Mouse (Mus musculus): ENCODE data around the gene Cbx4.

Gene Cbx4

DNA sequence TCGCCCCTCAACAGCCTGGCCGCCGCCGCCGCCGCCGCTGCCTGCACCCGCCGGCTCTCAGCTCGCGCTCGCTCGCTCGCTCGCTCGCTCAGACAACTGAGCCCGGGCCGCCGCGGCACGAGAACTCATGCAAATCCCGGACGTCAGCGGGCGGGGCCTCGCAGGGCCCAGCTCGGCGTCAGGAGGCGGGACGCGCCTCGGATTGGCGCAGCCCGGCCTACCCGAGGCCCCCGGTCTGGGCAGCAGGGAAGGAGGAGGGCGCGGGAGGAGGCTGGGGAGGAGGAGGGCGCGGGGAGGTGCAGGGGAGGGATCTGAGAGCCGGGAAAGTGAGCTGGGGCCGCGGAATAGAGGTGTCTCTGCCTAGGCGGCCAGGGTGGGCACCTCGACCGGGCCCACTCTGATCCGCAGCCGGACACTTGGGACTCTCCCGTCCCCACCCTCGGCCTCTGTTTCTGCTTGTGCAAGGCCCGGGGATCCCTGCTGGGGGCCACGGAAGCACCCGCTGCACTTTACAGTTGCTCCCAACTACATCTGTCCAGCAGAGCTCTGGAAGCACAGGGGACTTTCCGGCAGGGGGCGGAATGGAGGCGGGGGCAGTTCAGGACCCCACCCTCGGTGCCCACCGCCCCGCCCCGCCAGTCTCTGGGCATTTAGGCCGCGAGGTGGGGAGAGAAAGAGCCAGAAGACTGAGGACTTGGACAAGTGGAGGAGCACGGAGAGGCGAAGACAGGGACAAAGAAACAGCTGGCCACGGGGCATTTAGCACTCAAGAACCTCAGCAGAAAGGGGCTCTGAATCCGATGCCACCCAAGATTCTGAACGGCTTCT lies at the start of gene Cbx4:
Gene Cbx4 (minus strand): TSS at position 78 of the 828 bp plus-strand sequence.
- DNase-seq: peak; percentile 97

DNA sequence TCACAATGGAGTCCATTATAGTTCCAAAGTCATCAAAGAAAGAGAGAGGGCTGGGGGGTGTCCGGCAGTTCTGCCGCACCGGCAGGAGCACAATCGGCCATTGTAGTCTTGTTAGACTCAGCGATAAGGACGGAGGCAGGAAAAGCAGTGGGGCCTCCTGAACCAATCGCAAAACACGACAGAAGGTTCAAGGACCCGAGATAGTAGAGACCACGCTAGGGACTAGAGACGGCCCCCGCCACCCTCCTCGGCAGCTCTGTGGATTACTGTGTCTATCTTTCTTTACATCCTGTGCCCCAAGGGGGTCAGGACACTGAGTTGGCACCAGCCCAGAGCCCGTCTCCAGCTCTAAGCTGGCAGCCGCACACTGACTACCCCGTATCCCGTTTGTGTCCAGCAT lies 48.6 kb upstream of the Cbx4 start:
- no peak for DNase-seq

DNA sequence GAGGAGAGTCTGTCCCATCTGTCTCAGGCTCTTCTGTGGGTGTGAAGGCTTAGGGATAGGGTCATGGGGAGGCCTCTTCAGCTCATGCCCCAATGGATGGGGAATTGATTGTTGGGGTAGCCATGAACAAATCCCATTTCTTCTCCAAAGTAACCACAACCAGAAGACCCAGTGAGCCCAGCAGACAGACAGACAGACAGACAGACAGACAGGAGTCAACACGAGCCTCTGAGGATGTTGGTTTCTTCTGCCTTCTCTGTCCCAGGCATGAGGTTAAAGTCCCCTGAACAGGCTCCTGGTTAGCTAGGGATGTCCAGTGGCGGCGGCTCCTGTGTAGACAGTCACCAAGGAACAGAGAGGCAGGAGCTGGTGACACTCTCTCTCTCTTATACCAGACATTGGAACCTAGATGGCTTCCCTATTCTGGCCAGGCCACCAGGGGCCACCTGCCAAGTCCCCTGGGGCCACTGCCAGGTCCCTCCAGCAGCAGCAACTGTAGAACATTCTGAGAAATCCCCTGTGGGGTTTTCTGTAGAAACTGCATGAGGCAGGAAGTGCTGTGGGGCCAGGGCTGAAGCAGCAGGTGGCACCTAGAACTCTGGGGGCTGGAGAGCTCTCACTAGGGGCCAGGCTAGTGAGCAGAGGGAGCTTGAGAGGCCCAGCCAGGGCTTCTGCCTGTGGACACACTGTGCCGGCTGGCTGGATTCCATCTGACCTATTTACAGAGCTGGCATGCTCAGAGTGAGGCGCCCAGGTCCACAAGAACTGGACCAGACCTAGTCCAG lies 47.6 kb upstream of the Cbx4 start:
- peak; percentile 63 for DNase-seq

DNA sequence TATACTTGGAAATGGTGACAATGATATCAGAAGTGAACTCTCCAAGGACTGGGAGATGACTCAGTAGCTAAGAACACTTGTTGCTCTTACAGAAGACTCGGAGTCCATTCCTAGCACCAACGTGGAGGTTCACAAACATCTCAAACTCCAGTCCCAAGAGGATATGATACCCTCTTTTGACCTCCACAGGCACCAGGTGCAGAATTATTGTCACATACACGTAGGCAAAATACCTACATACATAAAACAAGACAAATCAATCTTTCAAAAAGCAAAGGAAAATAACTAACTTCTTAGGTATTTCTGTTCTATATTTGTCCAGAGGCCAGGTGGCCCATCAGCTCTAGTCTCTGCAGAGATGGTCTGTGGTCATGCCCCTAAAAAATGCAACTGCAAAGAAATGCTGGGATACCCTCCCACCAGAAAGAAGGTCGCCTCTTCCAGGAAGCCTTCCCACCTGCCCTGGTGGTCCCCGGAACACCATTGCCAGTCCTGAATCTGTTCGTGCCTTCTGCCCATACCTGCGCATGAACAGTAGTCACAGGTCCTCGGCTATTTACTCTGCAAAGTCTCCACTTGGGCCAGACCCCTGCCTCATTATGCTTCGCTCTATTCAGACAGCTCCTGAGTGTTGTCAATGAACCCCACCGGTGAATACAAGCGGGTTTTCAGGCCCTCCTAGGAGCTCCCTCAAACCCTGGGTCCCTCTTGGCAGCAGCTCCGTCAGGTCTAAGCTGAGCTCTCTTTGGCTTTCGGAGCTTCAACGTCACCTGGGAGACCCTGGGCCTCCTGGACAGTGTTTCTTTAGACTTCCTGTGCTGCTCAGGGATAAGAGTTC lies 46.4 kb upstream of the Cbx4 start:
- DNase-seq: no peak

DNA sequence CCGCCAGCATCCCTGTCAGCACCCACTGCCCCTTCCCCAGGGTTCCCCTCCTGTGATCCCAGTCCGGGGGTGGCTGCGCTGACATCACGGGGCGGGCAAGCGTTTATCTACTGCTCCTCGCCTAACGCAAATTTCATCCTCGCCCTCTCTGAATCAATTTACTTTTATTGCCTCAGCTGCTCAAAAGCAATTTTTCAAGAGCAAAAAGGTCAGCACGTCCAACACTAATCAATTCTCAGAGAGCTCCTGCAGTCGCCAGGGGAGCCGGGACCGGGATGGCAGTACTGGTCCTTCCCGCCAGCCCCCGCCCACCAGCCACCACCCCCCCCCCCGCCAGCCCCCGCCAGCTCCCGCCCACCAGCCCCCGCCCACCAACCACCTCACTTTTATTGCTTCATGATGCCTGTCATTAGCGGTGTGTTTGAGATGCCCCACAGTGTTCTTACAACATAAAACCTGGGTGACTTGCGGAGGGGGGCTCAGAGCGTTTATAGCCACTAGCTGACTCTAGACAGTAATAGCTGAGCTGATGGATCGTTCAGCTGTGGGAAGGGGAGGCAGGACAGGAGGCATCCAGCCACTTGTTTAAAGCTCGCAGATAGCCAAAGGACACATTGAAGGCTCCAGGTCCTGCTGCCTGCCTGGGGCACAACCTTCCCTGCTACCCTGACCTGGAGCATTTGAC lies 44.2 kb upstream of the Cbx4 start:
- no peak for DNase-seq

DNA sequence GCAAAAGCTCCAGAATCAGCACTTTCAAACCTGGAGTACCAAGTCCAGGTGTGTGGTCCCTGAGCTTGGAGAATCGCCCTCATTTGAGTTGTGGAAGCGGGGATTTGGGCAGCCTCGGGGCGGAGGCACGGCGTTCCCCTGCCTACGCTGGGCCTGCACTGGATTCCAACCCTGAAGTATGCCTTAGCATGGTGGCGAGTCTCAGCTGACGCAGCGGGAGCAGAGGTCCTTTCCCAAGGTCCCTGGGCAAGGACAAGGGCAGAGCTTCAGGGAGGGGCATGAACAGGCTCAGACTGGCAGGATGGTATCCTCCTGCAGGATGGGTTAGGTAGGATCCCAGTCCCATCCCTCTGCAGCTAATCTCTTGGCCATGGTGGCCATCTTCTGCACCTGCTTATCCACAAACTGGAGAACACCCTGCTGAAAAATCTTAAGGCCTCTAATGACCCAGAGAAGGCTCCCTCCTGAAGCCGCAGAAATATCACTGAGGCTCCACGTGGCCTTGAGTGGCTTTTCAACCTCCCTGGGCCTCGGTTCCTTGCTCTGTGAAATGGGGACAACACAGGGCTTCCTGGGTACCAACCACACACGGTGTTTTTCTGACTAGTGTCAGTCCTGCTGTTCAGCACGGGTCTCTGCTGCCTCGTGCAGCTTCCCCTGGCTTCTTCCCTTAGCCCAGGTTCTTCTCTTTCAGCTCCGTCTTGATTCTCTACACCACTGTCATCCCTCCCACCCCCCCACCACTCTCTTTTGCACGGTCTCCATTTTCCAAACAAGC lies 43.4 kb upstream of the Cbx4 start:
- DNase-seq: peak; percentile 38

DNA sequence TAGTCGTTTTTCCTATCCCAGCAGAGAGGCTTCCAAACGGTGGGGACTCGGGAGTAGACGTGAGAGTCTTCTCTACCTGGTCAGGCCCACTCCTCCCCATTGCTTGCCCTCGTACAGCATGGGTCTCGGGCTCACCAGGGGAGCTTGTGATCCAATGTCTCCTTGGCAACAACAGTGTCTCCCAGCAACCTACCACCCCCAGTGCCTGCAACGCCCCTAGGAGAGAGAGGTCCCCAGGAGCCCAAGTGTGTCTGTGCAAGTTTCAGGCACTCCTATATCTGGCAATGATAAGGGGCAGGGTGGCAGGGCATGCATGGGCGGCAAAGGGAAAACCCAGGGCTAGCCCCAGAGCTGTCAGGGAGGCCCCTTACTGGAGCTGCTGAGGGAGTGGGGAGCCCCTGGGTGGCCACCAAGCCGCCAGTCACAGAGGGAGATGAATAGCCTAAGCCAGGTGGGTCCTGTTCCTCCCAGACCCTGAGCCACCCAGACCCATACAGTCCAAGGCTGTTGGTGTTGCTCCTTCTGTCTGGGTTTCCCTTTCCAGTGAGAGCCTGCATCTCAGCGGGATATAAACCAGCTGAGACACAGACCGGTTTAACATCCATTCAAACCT lies 42.8 kb upstream of the Cbx4 start:
- no peak for DNase-seq

DNA sequence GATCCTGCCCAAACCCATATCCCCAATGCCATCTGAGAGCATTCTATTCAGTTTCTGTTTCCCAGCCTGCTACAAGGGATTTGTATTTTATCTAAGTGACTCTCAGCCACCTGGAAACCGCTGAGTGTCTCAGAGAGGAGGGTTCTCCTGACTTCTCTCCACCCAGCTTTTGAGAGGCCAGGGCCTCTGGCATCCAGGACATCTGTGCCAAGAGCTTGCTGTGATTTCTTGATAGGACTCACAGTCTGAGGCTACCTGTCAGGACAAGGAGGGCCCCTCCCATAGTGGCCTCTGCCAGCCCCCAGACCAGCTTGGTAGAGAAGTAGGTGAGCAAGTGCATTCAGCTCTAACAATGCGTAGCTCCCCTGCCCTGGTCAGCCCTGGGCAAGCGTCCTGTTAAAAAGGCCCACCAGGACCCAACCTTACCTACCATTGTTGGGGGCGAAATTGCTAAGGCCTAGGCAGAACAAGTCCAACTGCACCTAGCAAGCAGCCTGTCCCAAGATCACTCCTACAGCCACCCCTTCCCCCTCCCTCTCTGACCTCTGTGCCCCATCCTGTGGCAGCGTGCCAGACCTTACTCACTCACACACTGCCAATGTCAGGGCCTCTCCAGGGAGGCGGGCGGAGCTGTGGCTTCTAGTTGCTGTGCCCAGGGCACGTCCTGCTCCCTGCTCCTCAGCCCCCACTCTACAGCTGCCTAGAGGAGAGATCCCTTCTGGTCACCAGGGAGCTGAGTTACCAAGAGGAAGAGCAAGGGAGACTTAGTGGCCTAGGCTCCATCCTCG lies 41.9 kb upstream of the Cbx4 start:
- peak; percentile 92 for DNase-seq

DNA sequence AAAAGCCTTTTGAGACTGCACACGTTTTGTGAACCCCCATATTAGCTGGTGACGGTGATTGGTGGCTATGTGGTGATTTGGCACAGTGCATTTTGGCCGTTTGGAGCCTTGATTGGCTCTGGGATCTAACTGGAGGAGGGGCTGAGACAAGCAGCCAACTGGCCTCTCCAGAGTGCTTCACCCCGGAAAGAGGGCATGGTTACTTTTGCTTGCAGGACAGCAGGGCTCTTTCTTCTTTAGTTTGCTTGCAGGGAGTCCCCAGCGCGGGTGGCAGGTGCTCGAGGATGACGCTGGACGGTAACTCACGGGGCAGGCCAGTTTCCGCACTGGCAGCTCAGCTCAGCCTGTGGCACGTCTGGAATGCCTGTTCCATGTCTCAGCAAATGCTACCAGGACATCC lies 41.1 kb upstream of the Cbx4 start:
- peak; percentile 56 for DNase-seq

DNA sequence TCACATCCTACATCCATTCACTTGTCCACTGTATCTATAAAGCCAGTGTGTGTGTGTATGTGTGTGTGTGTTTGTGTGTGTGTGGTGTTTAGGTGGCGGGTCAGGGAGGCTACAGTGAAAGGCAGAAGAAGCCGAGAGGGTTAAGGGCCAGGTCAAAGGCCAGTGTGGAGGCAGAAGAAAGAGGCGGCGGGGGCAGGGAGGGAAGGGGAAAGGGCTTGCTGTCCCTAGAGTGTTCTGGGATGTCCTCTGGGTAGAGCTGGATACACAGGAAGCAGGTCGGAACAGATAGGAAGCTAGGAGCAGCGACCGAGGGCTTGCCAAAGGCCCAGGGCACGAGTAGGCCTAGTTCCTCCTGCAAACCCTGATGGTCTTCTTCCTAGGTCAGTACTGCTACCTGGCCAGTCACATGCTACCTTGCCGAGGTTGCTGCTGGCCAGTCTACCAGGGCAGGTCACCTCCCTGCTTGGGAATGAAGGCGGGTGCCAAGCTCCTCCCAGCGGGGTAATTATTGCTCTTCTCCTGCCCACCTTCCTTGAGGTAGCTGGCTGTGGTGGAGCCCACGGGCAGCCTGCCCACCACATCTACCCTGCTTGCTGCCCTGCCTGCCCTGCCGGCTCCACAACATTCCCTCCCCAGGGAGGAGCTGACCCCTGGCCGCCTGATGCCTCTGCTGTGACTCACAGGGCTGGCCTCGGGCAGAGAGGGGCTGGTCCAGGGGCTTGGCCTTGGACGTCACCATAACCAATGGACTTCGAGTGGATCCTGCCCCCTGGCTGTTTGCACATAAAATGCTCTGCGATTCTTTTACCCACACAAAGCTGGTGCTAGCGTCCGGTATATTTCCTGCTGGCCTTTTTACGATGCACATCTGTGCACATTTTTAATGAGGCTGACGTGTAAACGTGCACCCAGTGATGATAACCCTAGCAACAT lies 40.2 kb upstream of the Cbx4 start:
- peak; percentile 94 for DNase-seq

DNA sequence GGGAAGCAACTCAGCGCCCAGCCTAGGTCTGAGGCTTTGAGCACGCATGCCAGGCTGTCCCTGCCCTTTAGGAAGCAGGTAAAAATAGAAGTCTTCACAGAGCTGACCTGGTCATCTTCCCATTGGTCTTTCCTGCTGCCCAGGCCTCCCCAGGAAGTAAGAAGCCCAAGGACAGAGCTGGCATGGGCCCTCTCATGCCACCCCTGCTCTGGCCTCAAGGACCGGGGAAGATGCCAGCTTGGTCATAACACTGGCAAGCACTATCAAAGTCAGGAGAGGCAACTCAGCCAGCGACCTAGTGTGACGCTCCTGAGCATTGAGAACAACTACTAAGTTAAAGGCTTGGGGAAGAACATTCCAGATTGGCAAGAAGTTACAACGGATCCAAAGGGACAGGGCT lies 38.5 kb upstream of the Cbx4 start:
- DNase-seq: no peak

DNA sequence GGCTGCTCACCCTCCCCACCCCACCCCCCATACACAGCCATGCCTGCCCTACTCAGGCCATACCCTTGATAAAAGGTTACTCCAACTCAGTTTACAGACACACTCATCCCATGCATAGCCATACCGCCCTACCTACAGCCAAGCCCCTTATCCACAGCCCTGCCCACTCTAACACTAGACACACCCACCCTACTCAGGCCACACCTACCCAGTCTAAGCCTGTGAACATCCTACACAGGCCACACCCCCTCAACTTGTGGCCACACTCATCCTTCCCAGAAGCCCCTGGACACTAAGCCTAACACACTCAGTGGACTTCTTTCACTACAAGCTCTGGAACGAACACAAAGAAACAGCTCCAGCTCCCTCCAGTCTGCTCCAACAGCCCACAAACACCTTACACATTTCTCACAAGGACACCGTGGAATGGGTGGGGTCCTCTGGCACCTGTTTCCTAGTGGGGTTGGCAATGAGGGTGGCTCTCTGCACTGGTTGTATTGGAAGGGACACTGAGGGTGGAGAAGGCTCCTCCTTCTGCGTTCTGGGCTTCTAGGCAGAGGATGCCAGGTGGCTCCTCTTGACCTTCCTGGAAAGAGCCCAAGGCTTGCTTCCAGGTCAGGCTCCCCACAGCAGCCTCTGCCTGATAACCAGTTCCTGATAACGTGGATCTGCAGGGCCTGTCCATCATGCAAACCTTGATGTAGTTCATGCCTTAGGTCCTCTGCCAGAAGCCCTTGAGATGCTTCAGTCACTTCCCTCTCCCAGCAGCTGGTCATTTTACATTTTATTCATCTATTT lies 37.7 kb upstream of the Cbx4 start:
- DNase-seq: no peak

DNA sequence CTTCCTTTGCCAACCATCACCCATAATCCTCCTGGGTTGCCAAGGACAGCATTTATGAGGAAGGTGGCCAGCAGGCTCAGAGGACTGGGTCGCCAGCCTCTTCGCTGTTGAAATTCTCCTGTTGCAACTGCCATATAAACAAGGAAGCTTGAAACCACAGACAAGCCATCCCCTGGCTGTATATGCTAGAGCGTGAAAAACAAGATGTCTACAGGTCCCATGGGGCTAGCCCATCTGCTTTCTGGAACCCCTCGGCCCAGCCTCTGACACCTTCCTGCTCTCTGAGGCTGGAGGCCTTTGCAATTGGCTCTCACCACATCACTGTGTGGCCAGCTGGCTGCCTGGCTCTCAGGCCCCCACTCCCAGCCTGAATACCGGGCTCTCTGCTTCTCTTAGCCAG lies 36.4 kb upstream of the Cbx4 start:
- DNase-seq: no peak

DNA sequence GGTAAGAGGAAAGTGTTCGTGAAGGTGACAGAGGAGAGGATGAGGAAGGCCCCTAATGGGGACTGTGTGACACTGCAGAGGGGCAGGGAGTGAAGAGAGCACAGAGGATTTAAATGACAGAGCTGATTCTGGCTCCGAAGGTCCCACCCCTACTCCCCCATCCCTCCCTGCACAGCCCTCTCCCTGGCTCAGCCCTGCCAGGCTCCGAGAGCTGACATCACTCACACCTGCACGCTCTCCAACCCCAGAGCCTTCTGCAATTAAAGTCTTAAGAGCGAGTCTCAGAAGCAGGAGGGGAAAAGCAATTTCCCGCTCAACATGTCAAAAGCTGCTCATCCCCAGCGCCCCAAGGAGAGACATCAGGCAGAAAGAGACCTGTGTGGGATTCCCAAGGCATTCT lies 32.9 kb upstream of the Cbx4 start:
- DNase-seq: no peak

DNA sequence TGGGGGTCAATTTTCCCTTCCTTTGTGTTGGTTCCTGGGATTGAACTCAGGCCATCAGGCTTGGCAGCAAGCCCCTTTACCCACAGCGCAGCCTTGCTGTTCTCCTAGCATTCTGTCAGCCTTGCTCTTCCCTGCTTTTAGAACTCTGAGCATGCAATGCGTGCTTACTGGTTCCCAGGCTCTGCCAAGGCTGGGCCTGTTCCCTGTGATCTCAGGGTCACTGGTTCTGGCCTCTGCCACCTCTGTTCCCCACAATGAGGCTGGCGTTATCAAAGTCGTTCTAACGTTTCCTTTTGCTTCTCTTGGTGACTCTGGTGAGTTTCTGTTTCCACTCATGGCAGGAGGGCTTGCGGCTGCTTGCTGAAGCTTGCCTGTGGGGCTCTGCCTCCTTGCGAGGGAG lies 31.9 kb upstream of the Cbx4 start:
- no peak for DNase-seq

DNA sequence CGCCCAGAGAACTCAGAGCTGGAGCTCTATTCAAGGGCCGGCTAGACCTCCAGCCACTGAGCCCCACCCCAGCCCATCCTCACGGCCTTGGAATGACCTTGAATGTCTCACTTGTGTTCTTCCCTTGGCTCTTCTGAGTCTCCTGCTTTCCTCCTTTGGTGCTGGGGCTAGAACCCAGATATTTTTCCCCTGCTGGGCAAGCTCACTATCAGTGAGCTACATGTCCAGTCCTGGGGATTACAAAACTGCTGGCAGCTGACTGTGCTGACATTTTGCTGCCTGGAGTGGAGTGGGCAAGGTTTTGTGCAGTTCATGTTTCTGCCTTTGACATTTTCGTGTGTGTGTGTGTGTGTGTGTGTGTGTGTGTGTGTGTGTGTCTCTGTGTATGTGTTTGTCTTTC lies 31.0 kb upstream of the Cbx4 start:
- DNase-seq: no peak

DNA sequence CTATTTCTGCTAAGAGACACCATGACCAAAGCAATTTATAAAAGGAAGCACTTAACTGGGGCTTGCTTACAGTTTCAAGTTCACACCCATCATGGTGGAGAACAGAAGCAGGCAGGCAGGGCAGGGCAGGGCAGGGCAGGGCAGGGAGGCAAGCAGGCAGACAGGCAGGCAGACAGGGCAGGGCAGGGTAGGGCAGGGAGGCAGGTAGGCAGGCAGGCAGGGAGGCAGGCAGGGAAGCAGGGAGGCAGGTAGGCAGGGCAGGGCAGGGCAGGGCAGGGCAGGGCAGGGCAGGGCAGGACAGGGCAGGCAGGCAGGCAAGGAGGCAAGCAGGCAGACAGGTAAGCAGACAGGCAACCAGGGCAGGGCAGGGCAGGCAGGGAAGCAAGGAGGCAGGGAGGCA lies 26.7 kb upstream of the Cbx4 start:
- DNase-seq: no peak

DNA sequence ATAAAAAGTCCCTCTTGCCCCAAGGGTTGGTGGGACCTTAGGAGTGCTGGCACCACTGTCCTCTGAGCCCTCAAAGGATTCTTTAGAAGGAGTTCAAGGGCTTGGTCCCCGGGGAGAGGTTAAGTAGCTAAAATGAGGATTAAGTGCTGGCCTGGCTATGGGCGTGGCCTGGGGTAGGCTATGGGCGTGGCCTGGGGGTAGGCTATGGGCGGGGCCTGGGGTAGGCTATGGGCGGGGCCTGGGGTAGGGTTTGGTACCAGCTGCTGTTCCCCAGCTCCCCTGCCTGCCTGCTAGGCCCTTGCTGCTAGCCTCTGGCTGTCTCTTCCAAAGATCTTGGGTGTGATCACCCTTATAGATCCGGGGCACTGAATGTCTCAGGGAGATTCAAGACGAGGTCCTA lies 25.3 kb upstream of the Cbx4 start:
- DNase-seq: peak; percentile 39
